Mouse (Mus musculus) small intestine, adult 2 months (tissue): ENCODE results near the gene Btbd6. TPM values are rescaled to one million over a fixed set of nuclear protein-coding genes. Genes with fewer than 3 reads are reported as not detected.
A peak's percentile ranks its signal among the peaks of the same experiment; 100 is the strongest.

Experiments
- H3K27ac ChIP-seq: fragments of 200-500 bp; 2 replicates; pipeline ENCODE4 v1.5.1; 2012; ENCODE audit warnings: low read depth, low read length, control low read depth, inconsistent platforms; ENCODE audit not compliant: insufficient read depth
- H3K27me3 ChIP-seq: fragments of 200-500 bp; 2 replicates; pipeline ENCODE4 v1.6.1; 2012; ENCODE audit warnings: mild to moderate bottlenecking, moderate library complexity, low read length, inconsistent platforms; ENCODE audit not compliant: control insufficient read depth, insufficient read depth
- H3K36me3 ChIP-seq: fragments of 200-500 bp; 2 replicates; pipeline ENCODE4 v1.6.1; 2012; ENCODE audit warnings: mild to moderate bottlenecking, low read length, control low read depth, inconsistent platforms; ENCODE audit not compliant: control insufficient read depth, insufficient read depth
- H3K4me1 ChIP-seq: fragments of 200-500 bp; 2 replicates; pipeline ENCODE4 v1.6.1; 2012; ENCODE audit warnings: low read length, inconsistent platforms, mixed read lengths; ENCODE audit not compliant: control insufficient read depth, insufficient read depth, insufficient read length
- H3K4me3 ChIP-seq: fragments of 200-500 bp; 2 replicates; pipeline ENCODE4 v1.5.1; 2012; ENCODE audit warnings: low read depth, mild to moderate bottlenecking, control low read depth, inconsistent platforms, low read length, moderate library complexity
- CTCF ChIP-seq: fragments of 200-500 bp; IDR thresholded peaks from 2 replicates; pipeline ENCODE4 v1.5.1; 2012; ENCODE audit warnings: low read depth, mild to moderate bottlenecking, control low read depth, inconsistent platforms, low read length, moderate library complexity, mixed read lengths; ENCODE audit not compliant: insufficient replicate concordance, insufficient read length; ENCODE audit errors: extremely low read depth
- POLR2A ChIP-seq: fragments of 200-500 bp; IDR thresholded peaks from 2 replicates; pipeline ENCODE4 v1.6.1; 2012; ENCODE audit warnings: low read depth, mild to moderate bottlenecking, control low read depth, inconsistent platforms, low read length, moderate library complexity
- WGBS: fragments of 180-500 bp; shearing (Covaris S2); methylation state at CpG from one replicate; pipeline ENCODE4 v1.1.7; 2018; 5-methylcytosine and 5-hydroxymethylcytosine counted together
- polyA plus RNA-seq: library from polyadenylated mRNA; depleted of rRNA; stranded (reverse); fragments of >200 nt; gene quantifications from 2 replicates; pipeline ENCODE4 v1.2.3, GENCODE M21; 2012

Gene Btbd6
- polyA plus RNA-seq, 1 experiment = 206 TPM

DNA sequence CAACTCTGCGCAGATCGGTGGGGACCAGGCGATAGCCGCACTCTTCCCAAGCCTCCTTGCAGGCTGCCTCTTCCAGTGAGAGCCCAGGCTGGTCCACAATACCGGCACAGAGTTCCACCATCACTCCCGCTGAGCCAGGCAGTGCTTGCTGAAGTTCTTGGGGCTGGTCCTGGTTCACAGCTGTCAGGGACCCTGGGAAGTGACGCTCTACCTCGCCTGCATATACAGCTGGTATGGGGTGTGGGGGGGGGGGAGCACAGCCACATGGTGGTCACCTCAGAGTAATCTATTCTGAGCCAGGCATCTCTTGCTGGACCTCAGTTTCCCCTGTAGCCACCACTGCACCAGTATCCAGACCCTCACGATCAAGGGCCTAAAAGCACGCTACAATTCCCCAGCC is 37.9 kb upstream of the Btbd6 start:
- peaks cover 2% of the 10 kb centered on the region; the same call in 1 of the 2 replicates for H3K36me3 ChIP-seq
- no peaks in the 10 kb centered on the region for H3K27me3 ChIP-seq
- H3K4me1 ChIP-seq = peaks cover 21% of the 10 kb centered on the region
- H3K27ac ChIP-seq = no peak overlapping the region
- TF ChIP-seq POLR2A (no peak), CTCF (no peak)
- 97% methylated on average over 10 of the region's 10 CpGs for WGBS
- H3K4me3 ChIP-seq = no peak overlapping the region

GRCm38 (mm10) chr12:112938873-112939565 is 37.3 kb upstream of the Btbd6 start:
- 57% methylated on average over 10 of the region's 10 CpGs for WGBS
- Histone ChIP-seq H3K4me3 (no peak overlapping the region), H3K27me3 (no peaks in the 10 kb centered on the region), H3K36me3 (peaks cover 2% of the 10 kb centered on the region; the same call in 1 of the 2 replicates), H3K27ac (no peak overlapping the region), H3K4me1 (peaks cover 21% of the 10 kb centered on the region)
- peak; percentile 27; the same call in 1 of the 2 replicates for TF ChIP-seq CTCF
- no peak for TF ChIP-seq POLR2A

DNA sequence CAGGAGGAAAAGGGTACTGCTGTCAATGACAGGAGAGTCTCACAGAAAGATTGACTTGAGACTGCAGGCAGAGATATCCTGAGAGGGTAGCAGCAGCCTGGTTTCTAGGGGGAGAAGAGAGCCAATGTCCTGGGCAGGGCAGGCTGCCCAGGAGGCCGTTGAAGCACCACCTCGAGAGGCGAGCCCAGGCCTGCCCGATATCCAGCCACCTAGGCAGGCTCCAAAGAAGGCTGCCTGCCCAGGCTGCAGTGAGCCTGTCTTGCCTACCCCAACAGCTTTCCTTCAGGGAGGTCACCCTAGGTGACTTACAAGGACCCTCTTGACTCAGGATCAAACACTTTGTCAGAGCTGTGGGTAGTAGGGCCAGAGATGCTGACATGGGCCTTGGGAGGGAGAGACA is 36.0 kb upstream of the Btbd6 start:
- H3K27ac ChIP-seq = no peak overlapping the region
- no peaks in the 10 kb centered on the region for H3K27me3 ChIP-seq
- 84% methylated on average over 4 of the region's 4 CpGs for WGBS
- H3K4me1 ChIP-seq = peaks cover 21% of the 10 kb centered on the region
- H3K4me3 ChIP-seq = no peak overlapping the region
- TF ChIP-seq POLR2A = no peak
- no peak for TF ChIP-seq CTCF
- H3K36me3 ChIP-seq = peaks cover 2% of the 10 kb centered on the region; the same call in 1 of the 2 replicates

GRCm38 (mm10) chr12:112940710-112941109 is 35.6 kb upstream of the Btbd6 start:
- TF ChIP-seq POLR2A = no peak
- no peak for TF ChIP-seq CTCF
- no peak overlapping the region for H3K27ac ChIP-seq
- WGBS = 83% methylated on average over 9 of the region's 9 CpGs
- peaks cover 21% of the 10 kb centered on the region for H3K4me1 ChIP-seq
- peaks cover 2% of the 10 kb centered on the region; the same call in 1 of the 2 replicates for H3K36me3 ChIP-seq
- H3K27me3 ChIP-seq = no peaks in the 10 kb centered on the region
- H3K4me3 ChIP-seq = no peak overlapping the region

GRCm38 (mm10) chr12:112941156-112941775 is 35.0 kb upstream of the Btbd6 start:
- H3K4me1 ChIP-seq = peaks cover 21% of the 10 kb centered on the region
- peaks cover 2% of the 10 kb centered on the region; the same call in 1 of the 2 replicates for H3K36me3 ChIP-seq
- H3K27ac ChIP-seq = peak overlapping the region; percentile 7; the same call in 1 of the 2 replicates
- peak overlapping the region; percentile 89 for H3K4me3 ChIP-seq
- H3K27me3 ChIP-seq = no peaks in the 10 kb centered on the region
- TF ChIP-seq CTCF (no peak), POLR2A (no peak)
- 24% methylated on average over 10 of the region's 10 CpGs for WGBS

- Histone ChIP-seq H3K27ac (peak within 1 kb of the TSS; percentile 72), H3K27me3 (no peaks in the 10 kb centered on the region), H3K4me3 (peak within 1 kb of the TSS; percentile 89), H3K4me1 (peaks cover 21% of the 10 kb centered on the region), H3K36me3 (peaks cover 2% of the 10 kb centered on the region; the same call in 1 of the 2 replicates)
- 3% methylated on average over 58 of the region's 58 CpGs for WGBS
- TF ChIP-seq POLR2A = peak; percentile 39; the same call in 1 of the 2 replicates
- 0 out of 2 replicates have a peak, but pooled peaks have one; percentile 8 for TF ChIP-seq CTCF
Measured at GRCm38 (mm10) chr12:112941776-112942713, 34.2 kb upstream of the Btbd6 start, which contains the start of gene Nudt14. Gene Nudt14, minus strand, starts transcription at chr12:112942124.
